Mouse (Mus musculus): ENCODE data around the gene Ubald1. TPM values are rescaled to one million over a fixed set of nuclear protein-coding genes. Genes with fewer than 3 reads are reported as not detected.

Gene Ubald1
- polyA plus RNA-seq, 1 experiment = 31.3 TPM

DNA sequence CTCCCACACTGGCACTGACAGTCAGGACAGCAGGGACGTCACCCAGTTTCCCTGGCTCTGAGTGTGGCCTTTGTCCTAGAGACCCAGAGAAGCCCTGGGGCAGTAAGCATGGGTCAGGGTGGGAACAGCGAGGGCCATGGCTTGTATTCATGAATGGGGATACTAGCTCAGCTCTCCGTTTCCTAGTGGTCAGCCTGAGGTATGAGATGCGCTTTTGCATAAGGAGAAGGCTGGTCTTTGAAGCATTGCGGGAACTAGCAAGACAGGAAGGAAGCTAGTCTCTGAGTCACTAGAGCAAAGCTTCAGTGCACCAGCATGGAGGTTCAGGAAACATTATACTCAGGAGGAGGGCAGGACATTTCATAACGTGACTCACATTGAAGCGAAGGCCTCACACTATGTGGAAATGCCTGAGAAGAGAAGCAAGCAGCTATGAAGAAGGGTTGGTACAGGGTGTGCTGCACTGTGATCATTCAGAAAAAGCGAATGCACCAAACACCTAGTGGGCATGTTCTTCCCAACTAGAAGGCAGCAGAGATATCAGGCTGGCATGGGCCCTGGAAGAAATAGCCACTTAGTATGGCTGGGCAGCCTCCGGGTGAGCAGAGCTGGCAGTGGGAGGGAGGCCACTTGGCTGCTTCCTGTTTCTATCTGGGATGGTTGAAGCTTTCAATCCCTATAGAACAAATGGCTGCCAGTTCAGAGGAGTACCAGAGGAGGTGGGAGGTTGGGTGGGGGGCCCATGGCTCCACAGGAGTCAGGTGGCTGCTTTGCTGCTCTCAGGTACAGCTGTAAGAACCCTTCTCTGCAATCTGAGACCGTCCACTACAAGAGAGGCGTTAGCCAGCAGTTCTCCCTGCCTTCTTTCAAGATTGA, 33.0 kb upstream of the Ubald1 start:
- Histone ChIP-seq H3K27ac (ENCODE audit: insufficient read depth, low read length) (peak overlapping the region; percentile 81), H3K4me3 (ENCODE audit: insufficient read depth, low read length) (no peak overlapping the region), H3K4me1 (ENCODE audit: control insufficient read depth, insufficient read depth, low read length) (peaks cover 15% of the 10 kb centered on the region)
- no peak for TF ChIP-seq CTCF (IDR thresholded peaks at IDR 0.05; ENCODE audit: borderline replicate concordance, insufficient read depth, low read length)
- peak; percentile 58; the same call in 1 of the 2 replicates for TF ChIP-seq POLR2A (IDR thresholded peaks at IDR 0.05; ENCODE audit: low read depth, low read length)

- Histone ChIP-seq H3K4me3 (ENCODE audit: insufficient read depth, low read length) (no peak overlapping the region), H3K4me1 (ENCODE audit: control insufficient read depth, insufficient read depth, low read length) (peaks cover 15% of the 10 kb centered on the region), H3K27ac (ENCODE audit: insufficient read depth, low read length) (peak overlapping the region; percentile 81)
- no peak for TF ChIP-seq CTCF (IDR thresholded peaks at IDR 0.05; ENCODE audit: borderline replicate concordance, insufficient read depth, low read length)
- TF ChIP-seq POLR2A (IDR thresholded peaks at IDR 0.05; ENCODE audit: low read depth, low read length) = no peak
These were observed 32.0 kb upstream of the Ubald1 start for GRCm38 (mm10) chr16:4912074-4912648.

- H3K27ac ChIP-seq (ENCODE audit: insufficient read depth, low read length) = no peak overlapping the region
- H3K4me1 ChIP-seq (ENCODE audit: control insufficient read depth, insufficient read depth, low read length) = peaks cover 12% of the 10 kb centered on the region
- no peak for TF ChIP-seq POLR2A (IDR thresholded peaks at IDR 0.05; ENCODE audit: low read depth, low read length)
- TF ChIP-seq CTCF (IDR thresholded peaks at IDR 0.05; ENCODE audit: borderline replicate concordance, insufficient read depth, low read length) = no peak
- H3K4me3 ChIP-seq (ENCODE audit: insufficient read depth, low read length) = no peak overlapping the region
These were observed 30.6 kb upstream of the Ubald1 start for GRCm38 (mm10) chr16:4910758-4911157.

DNA sequence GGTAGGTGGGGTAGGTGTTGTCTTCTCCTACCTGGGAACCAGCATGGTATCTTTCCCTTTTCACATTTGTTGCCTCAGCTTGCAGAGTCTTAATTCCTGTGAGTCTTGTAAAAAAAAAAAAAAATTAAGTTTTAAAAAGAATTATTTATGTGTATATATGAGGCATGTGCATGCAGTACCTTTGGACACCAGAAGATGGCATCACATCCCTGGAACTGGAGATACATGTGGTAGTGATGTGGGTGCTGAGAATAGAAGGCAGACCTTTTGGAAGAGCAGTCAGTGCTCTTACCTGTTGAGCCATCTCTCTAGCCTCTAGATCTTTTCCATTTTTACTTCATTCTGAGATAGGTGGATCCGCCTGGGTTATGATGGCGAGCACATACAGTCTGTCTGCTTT, 29.6 kb upstream of the Ubald1 start:
- no peak overlapping the region for H3K27ac ChIP-seq (ENCODE audit: insufficient read depth, low read length)
- H3K4me1 ChIP-seq (ENCODE audit: control insufficient read depth, insufficient read depth, low read length) = peaks cover 10% of the 10 kb centered on the region
- no peak for TF ChIP-seq POLR2A (IDR thresholded peaks at IDR 0.05; ENCODE audit: low read depth, low read length)
- no peak for TF ChIP-seq CTCF (IDR thresholded peaks at IDR 0.05; ENCODE audit: borderline replicate concordance, insufficient read depth, low read length)
- no peak overlapping the region for H3K4me3 ChIP-seq (ENCODE audit: insufficient read depth, low read length)

DNA sequence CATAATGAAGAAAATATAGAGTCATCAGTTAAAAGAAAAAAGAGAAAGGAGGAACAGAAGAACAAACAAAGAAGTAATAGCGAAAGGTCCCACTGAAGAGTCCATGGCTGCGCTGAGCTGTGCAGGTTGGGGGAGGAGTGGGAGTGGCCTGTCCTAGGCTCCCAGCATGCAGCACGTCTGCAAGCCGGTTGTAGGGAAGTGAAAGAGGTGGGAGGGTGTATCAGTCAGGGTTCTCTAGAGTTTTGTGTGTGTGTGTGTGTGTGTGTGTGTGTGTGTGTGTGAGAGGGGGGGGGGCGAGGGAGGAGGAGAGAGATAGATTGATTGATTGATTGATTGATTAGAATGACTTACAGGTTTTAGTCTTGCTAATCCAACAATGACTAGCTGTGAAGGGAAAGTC, 27.9 kb upstream of the Ubald1 start:
- TF ChIP-seq POLR2A (IDR thresholded peaks at IDR 0.05; ENCODE audit: low read depth, low read length) = no peak
- no peak for TF ChIP-seq CTCF (IDR thresholded peaks at IDR 0.05; ENCODE audit: borderline replicate concordance, insufficient read depth, low read length)
- Histone ChIP-seq H3K4me3 (ENCODE audit: insufficient read depth, low read length) (no peak overlapping the region), H3K27ac (ENCODE audit: insufficient read depth, low read length) (no peak overlapping the region), H3K4me1 (ENCODE audit: control insufficient read depth, insufficient read depth, low read length) (peaks cover 5% of the 10 kb centered on the region; the same call in 1 of the 2 replicates)

DNA sequence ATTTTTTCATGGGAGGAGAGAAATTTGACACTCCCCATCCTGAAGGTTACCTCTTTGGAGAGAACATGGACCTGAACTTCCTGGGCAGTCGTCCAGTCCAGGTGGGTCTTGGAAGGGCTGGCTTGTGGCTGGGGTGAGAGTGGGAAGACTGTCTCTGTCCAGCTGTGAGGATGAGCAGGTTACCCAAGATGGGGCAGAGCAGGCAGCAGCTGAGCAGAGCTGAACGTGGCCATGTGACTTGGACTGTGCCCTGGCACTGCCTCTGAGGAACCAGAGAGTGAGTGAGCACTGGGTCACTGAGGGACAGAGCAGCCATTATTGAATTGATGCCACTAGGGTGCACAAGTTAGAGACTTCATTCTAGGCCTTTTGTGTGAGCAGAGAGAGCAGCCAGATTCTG, 27.3 kb upstream of the Ubald1 start:
- H3K4me3 ChIP-seq (ENCODE audit: insufficient read depth, low read length) = no peak overlapping the region
- no peak overlapping the region for H3K27ac ChIP-seq (ENCODE audit: insufficient read depth, low read length)
- TF ChIP-seq CTCF (IDR thresholded peaks at IDR 0.05; ENCODE audit: borderline replicate concordance, insufficient read depth, low read length) (no peak), POLR2A (IDR thresholded peaks at IDR 0.05; ENCODE audit: low read depth, low read length) (no peak)
- H3K4me1 ChIP-seq (ENCODE audit: control insufficient read depth, insufficient read depth, low read length) = no peaks in the 10 kb centered on the region

DNA sequence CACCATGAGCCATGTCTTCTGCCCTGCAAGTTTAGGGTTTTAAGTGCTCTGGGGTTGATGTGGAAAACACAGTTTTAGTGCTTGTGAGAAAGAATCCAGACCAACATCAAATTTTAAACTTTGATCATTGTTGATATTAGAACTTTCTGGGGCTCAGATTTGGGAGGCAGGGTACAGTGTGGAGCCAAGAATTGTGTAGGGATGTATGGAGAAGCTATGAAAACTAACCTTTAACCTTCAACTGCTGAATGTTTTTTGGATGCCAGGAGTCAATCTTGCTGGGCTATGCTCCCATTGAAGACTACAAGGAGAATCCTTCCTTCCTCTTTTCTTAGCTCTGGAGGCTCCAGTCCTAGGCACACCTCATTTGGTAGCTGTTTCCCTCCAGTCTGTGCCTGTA, 26.4 kb upstream of the Ubald1 start:
- Histone ChIP-seq H3K27ac (ENCODE audit: insufficient read depth, low read length) (no peak overlapping the region), H3K4me3 (ENCODE audit: insufficient read depth, low read length) (no peak overlapping the region), H3K4me1 (ENCODE audit: control insufficient read depth, insufficient read depth, low read length) (no peaks in the 10 kb centered on the region)
- TF ChIP-seq CTCF (IDR thresholded peaks at IDR 0.05; ENCODE audit: borderline replicate concordance, insufficient read depth, low read length) (no peak), POLR2A (IDR thresholded peaks at IDR 0.05; ENCODE audit: low read depth, low read length) (no peak)

DNA sequence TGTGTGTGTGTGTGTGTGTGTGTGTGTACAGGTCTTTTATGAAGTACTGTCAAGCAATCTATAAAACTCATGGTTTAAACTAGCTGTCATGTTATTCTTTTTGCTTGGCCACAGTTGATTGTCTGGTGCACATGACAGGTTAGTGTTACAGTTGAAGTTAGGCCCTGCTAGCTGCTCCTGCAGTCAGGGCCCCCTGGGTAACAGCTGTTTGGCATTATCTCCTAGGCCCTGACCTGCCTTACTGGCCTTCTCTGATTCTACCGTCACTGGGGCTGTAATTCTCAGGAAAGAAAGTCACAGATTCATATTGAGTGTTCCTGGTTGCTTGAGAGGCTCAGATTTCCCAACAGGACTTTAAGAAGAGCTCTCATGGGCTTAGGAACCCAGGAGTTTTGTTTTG, 25.5 kb upstream of the Ubald1 start:
- Histone ChIP-seq H3K4me3 (ENCODE audit: insufficient read depth, low read length) (no peak overlapping the region), H3K27ac (ENCODE audit: insufficient read depth, low read length) (no peak overlapping the region), H3K4me1 (ENCODE audit: control insufficient read depth, insufficient read depth, low read length) (peaks cover 2% of the 10 kb centered on the region; the same call in 1 of the 2 replicates)
- TF ChIP-seq CTCF (IDR thresholded peaks at IDR 0.05; ENCODE audit: borderline replicate concordance, insufficient read depth, low read length) = no peak
- no peak for TF ChIP-seq POLR2A (IDR thresholded peaks at IDR 0.05; ENCODE audit: low read depth, low read length)

- TF ChIP-seq CTCF (IDR thresholded peaks at IDR 0.05; ENCODE audit: borderline replicate concordance, insufficient read depth, low read length) = no peak
- TF ChIP-seq POLR2A (IDR thresholded peaks at IDR 0.05; ENCODE audit: low read depth, low read length) = no peak
- no peak overlapping the region for H3K27ac ChIP-seq (ENCODE audit: insufficient read depth, low read length)
- H3K4me3 ChIP-seq (ENCODE audit: insufficient read depth, low read length) = no peak overlapping the region
- peaks cover 2% of the 10 kb centered on the region; the same call in 1 of the 2 replicates for H3K4me1 ChIP-seq (ENCODE audit: control insufficient read depth, insufficient read depth, low read length)
These were observed 24.8 kb upstream of the Ubald1 start for GRCm38 (mm10) chr16:4904878-4905277.
